Mouse (Mus musculus) limb, embryonic 11.5 days (tissue): ENCODE measurements around the gene Tmem200a. TPM values are rescaled to one million over a fixed set of nuclear protein-coding genes. Genes with fewer than 3 reads are reported as not detected.

Experiments used
- ATAC-seq: fragments of 200-750 bp; cut with Nextera tagmentation; 2 replicates; pipeline ENCODE4 v1.8.0; 2017; ENCODE audit warnings: low read depth; ENCODE audit not compliant: insufficient number of reproducible peaks, low FRiP score, low TSS enrichment
- DNase-seq: peaks from one replicate; pipeline ENCODE4 v3.0.0-alpha.2; 2015; ENCODE audit warnings: low spot score
- H3K27ac ChIP-seq: fragments of 300-500 bp; sonication (generic); replicated peaks from 2 replicates; pipeline ENCODE4 v1.5.1; 2014; ENCODE audit warnings: low read depth, mild to moderate bottlenecking, low read length
- H3K27me3 ChIP-seq: fragments of 300-500 bp; sonication (generic); 2 replicates; pipeline ENCODE4 v1.6.1; 2014; ENCODE audit warnings: mild to moderate bottlenecking, low read length, mixed read lengths; ENCODE audit not compliant: control insufficient read depth, insufficient read depth
- H3K36me3 ChIP-seq: fragments of 300-500 bp; sonication (generic); 2 replicates; pipeline ENCODE4 v1.6.1; 2014; ENCODE audit warnings: mild to moderate bottlenecking, low read length, moderate library complexity, mixed read lengths; ENCODE audit not compliant: control insufficient read depth, insufficient read depth
- H3K4me1 ChIP-seq: fragments of 300-500 bp; sonication (generic); 2 replicates; pipeline ENCODE4 v1.6.1; 2014; ENCODE audit warnings: low read length, mixed read lengths; ENCODE audit not compliant: control insufficient read depth, insufficient read depth
- H3K4me2 ChIP-seq: fragments of 300-500 bp; sonication (generic); 2 replicates; pipeline ENCODE4 v1.6.1; 2014; ENCODE audit warnings: low read depth, mild to moderate bottlenecking, moderate library complexity; ENCODE audit not compliant: severe bottlenecking
- H3K4me3 ChIP-seq: fragments of 300-500 bp; sonication (generic); 2 replicates; pipeline ENCODE4 v1.5.1; 2014; ENCODE audit warnings: low read depth, low read length
- H3K9ac ChIP-seq: fragments of 300-500 bp; sonication (generic); 2 replicates; pipeline ENCODE4 v1.6.1; 2014; ENCODE audit warnings: mild to moderate bottlenecking, low read length
- H3K9me3 ChIP-seq: fragments of 300-500 bp; sonication (generic); 2 replicates; pipeline ENCODE4 v1.6.1; 2016; ENCODE audit warnings: low read length; ENCODE audit not compliant: control insufficient read depth
- WGBS: fragments of 180-500 bp; shearing (Covaris S2); extraction: QIAGEN DNeasy Blood & Tissue Kit; methylation state at CpG from one replicate; pipeline ENCODE4 v1.1.7; 2014; 5-methylcytosine and 5-hydroxymethylcytosine counted together
- polyA plus RNA-seq: library from polyadenylated mRNA; unstranded; fragments of >200 nt; fragmentation: Nextera tagmentation; extraction: Ambion mirVana; gene quantifications from 2 replicates; pipeline ENCODE4 v1.2.1, GENCODE M21; 2014

Tmem200a gene
- polyA plus RNA-seq = 5.0 and 6.9 TPM in 2 replicates

- Histone ChIP-seq H3K9me3 (no peaks in the 10 kb centered on the region), H3K27ac (no peak within 1 kb of the TSS), H3K27me3 (peaks cover 10% of the 10 kb centered on the region), H3K4me1 (no peaks in the 10 kb centered on the region), H3K4me3 (peak within 1 kb of the TSS; percentile 55), H3K36me3 (no peaks in the 10 kb centered on the region), H3K4me2 (peak within 1 kb of the TSS; percentile 86), H3K9ac (peak within 1 kb of the TSS; percentile 73)
- WGBS = 0% methylated on average over 35 of the region's 46 CpGs
- DNase-seq = peak; percentile 82
- ATAC-seq = peak; percentile 68
These were observed at the start of gene Tmem200a for GRCm38 (mm10) chr10:26078521-26079142. TSS of gene Tmem200a (minus strand) at chr10:26079052.

- Histone ChIP-seq H3K36me3 (no peaks in the 10 kb centered on the region), H3K9ac (no peak overlapping the region), H3K4me3 (no peak overlapping the region), H3K4me1 (no peaks in the 10 kb centered on the region), H3K9me3 (no peaks in the 10 kb centered on the region), H3K4me2 (no peak overlapping the region), H3K27me3 (no peaks in the 10 kb centered on the region), H3K27ac (no peak overlapping the region)
- DNase-seq (no peak), ATAC-seq (no peak)
- 71% methylated on average over 1 of the region's 1 CpGs for WGBS
These were observed 41.0 kb upstream of the Tmem200a start for GRCm38 (mm10) chr10:26119822-26120183.

GRCm38 (mm10) chr10:26119067-26119821 lies 40.4 kb upstream of the Tmem200a start:
- Histone ChIP-seq H3K9me3 (no peaks in the 10 kb centered on the region), H3K4me2 (no peak overlapping the region), H3K4me3 (no peak overlapping the region), H3K9ac (no peak overlapping the region), H3K36me3 (no peaks in the 10 kb centered on the region), H3K27me3 (no peaks in the 10 kb centered on the region), H3K4me1 (no peaks in the 10 kb centered on the region), H3K27ac (no peak overlapping the region)
- DNase-seq = no peak
- ATAC-seq = no peak
- WGBS = 89% methylated on average over 6 of the region's 6 CpGs

GRCm38 (mm10) chr10:26114409-26114808 lies 35.6 kb upstream of the Tmem200a start:
- WGBS = 87% methylated on average over 4 of the region's 4 CpGs
- ATAC-seq = no peak
- no peak overlapping the region for H3K9ac ChIP-seq
- no peak overlapping the region for H3K4me3 ChIP-seq
- H3K36me3 ChIP-seq = no peaks in the 10 kb centered on the region
- no peak overlapping the region for H3K27ac ChIP-seq
- no peaks in the 10 kb centered on the region for H3K4me1 ChIP-seq
- no peak for DNase-seq
- H3K4me2 ChIP-seq = no peak overlapping the region
- H3K9me3 ChIP-seq = no peaks in the 10 kb centered on the region
- H3K27me3 ChIP-seq = no peaks in the 10 kb centered on the region

- Histone ChIP-seq H3K27me3 (no peaks in the 10 kb centered on the region), H3K9ac (no peak overlapping the region), H3K4me3 (no peak overlapping the region), H3K4me1 (no peaks in the 10 kb centered on the region), H3K9me3 (no peaks in the 10 kb centered on the region), H3K27ac (no peak overlapping the region), H3K4me2 (no peak overlapping the region), H3K36me3 (no peaks in the 10 kb centered on the region)
- DNase-seq (no peak), ATAC-seq (no peak)
- 80% methylated on average over 3 of the region's 3 CpGs for WGBS
These were observed 24.6 kb upstream of the Tmem200a start for GRCm38 (mm10) chr10:26103330-26103982.

- ATAC-seq = no peak
- DNase-seq = peak; percentile 74
These were observed 3.2 kb upstream of the Tmem200a start for GRCm38 (mm10) chr10:26082081-26082480.

GRCm38 (mm10) chr10:26079678-26080077 lies 826 bp upstream of the Tmem200a start:
- H3K4me1 ChIP-seq = no peaks in the 10 kb centered on the region

More at GRCm38 (mm10) chr10:26082081-26082480, 3.2 kb upstream of the Tmem200a start:
- H3K27ac ChIP-seq = no peak overlapping the region
- no peaks in the 10 kb centered on the region for H3K9me3 ChIP-seq
- H3K4me3 ChIP-seq = no peak overlapping the region
- no peak overlapping the region for H3K4me2 ChIP-seq
- H3K4me1 ChIP-seq = no peaks in the 10 kb centered on the region
- H3K36me3 ChIP-seq = no peaks in the 10 kb centered on the region
- H3K9ac ChIP-seq = no peak overlapping the region
- H3K27me3 ChIP-seq = peaks cover 10% of the 10 kb centered on the region
- 58% methylated on average over 4 of the region's 4 CpGs for WGBS

GRCm38 (mm10) chr10:26077671-26078481 lies 976 bp downstream of the Tmem200a start, which contains the start of gene Gm9767:
TSS of gene Gm9767 (plus strand) at chr10:26078255.
- Histone ChIP-seq H3K4me2 (peak within 1 kb of the TSS; percentile 86), H3K36me3 (no peaks in the 10 kb centered on the region), H3K27ac (no peak within 1 kb of the TSS), H3K9ac (peak within 1 kb of the TSS; percentile 73), H3K4me3 (peak within 1 kb of the TSS; percentile 55), H3K4me1 (no peaks in the 10 kb centered on the region), H3K9me3 (no peaks in the 10 kb centered on the region), H3K27me3 (peaks cover 10% of the 10 kb centered on the region)
- WGBS = 2% methylated on average over 52 of the region's 52 CpGs
- ATAC-seq (peak; percentile 39; the same call in 1 of the 2 replicates), DNase-seq (peak; percentile 61)

More at GRCm38 (mm10) chr10:26079678-26080077, 826 bp upstream of the Tmem200a start:
- Histone ChIP-seq H3K27me3 (peaks cover 10% of the 10 kb centered on the region), H3K36me3 (no peaks in the 10 kb centered on the region), H3K9ac (no peak overlapping the region), H3K4me2 (no peak overlapping the region), H3K27ac (no peak overlapping the region), H3K4me3 (no peak overlapping the region), H3K9me3 (no peaks in the 10 kb centered on the region)
- DNase-seq (no peak), ATAC-seq (no peak)
- WGBS = 80% methylated on average over 3 of the region's 3 CpGs
